8 mouse cellular contexts compared by ENCODE assay signal in genomic region chr14:21847381-21848165, GRCm38 (mm10). TPM values are rescaled to one million over a fixed set of nuclear protein-coding genes. Genes with fewer than 3 reads are reported as not detected.
DNase-seq lines count a peak whose midpoint lies in the region; ATAC-seq and TF ChIP-seq lines count a peak whose summit lies in the region.

No protein-coding gene starts in this region.

- TF ChIP-seq POLR2A in heart, adult 2 months (IDR thresholded peaks at IDR 0.05; ENCODE audit: insufficient read depth, low read depth, low read length), result 0 out of 2 replicates have a peak, but pooled peaks have one; percentile 31
- TF ChIP-seq POLR2A in thymus, adult 2 months (IDR thresholded peaks at IDR 0.05; ENCODE audit: control insufficient read depth, extremely low read depth, insufficient read depth, low read length, poor library complexity), result no peak

- H3K4me2 ChIP-seq in embryonic facial prominence, embryonic 15.5 days (replicated peaks), result peak overlapping the region; percentile 98
- peak overlapping the region; percentile 88 for H3K4me2 ChIP-seq in hindbrain, embryonic 15.5 days
- peak overlapping the region; percentile 97 for H3K4me2 ChIP-seq in midbrain, postnatal 0 days (ENCODE audit: low read depth, low read length, poor library complexity, severe bottlenecking)

- peaks cover 6% of the 10 kb centered on the region for H3K36me3 ChIP-seq in heart, adult 2 months (ENCODE audit: control insufficient read depth, insufficient read depth, low read length)
- peaks cover 41% of the 10 kb centered on the region for H3K36me3 ChIP-seq in embryonic facial prominence, embryonic 15.5 days
- H3K36me3 ChIP-seq in hindbrain, embryonic 15.5 days, result peaks cover 37% of the 10 kb centered on the region
- peaks cover 30% of the 10 kb centered on the region for H3K36me3 ChIP-seq in midbrain, postnatal 0 days (ENCODE audit: insufficient read depth, low read length)
- H3K36me3 ChIP-seq in thymus, adult 2 months (ENCODE audit: control insufficient read depth, insufficient read depth, low read length), result peaks cover 34% of the 10 kb centered on the region

- peaks cover 8% of the 10 kb centered on the region for H3K4me1 ChIP-seq in heart, adult 2 months (ENCODE audit: control insufficient read depth, insufficient read depth, low read length)
- H3K4me1 ChIP-seq in embryonic facial prominence, embryonic 15.5 days, result peaks cover 35% of the 10 kb centered on the region
- H3K4me1 ChIP-seq in hindbrain, embryonic 15.5 days (replicated peaks), result peaks cover 21% of the 10 kb centered on the region
- H3K4me1 ChIP-seq in midbrain, postnatal 0 days (ENCODE audit: insufficient read depth, low read length), result peaks cover 4% of the 10 kb centered on the region; the same call in 1 of the 2 replicates
- peaks cover 12% of the 10 kb centered on the region for H3K4me1 ChIP-seq in thymus, adult 2 months (replicated peaks; ENCODE audit: control insufficient read depth, insufficient read depth, low read length)

- peak overlapping the region; percentile 71 for H3K4me3 ChIP-seq in heart, adult 2 months
- H3K4me3 ChIP-seq in embryonic facial prominence, embryonic 15.5 days (replicated peaks), result peak overlapping the region; percentile 79
- H3K4me3 ChIP-seq in hindbrain, embryonic 15.5 days, result peak overlapping the region; percentile 67
- peak overlapping the region; percentile 75 for H3K4me3 ChIP-seq in midbrain, postnatal 0 days (ENCODE audit: low read depth, low read length)
- H3K4me3 ChIP-seq in thymus, adult 2 months (ENCODE audit: control insufficient read depth, insufficient read depth, low read length), result peak overlapping the region; percentile 76

- TF ChIP-seq EP300 in heart, adult 2 months (IDR thresholded peaks at IDR 0.05; ENCODE audit: insufficient read depth, low read depth, low read length), result no peak

- WGBS in heart, adult 2 months, result 1% methylated on average over 50 of the region's 50 CpGs
- under 1% methylated on average over 50 of the region's 50 CpGs for WGBS in embryonic facial prominence, embryonic 15.5 days
- WGBS in hindbrain, embryonic 15.5 days, result under 1% methylated on average over 50 of the region's 50 CpGs
- 2% methylated on average over 50 of the region's 50 CpGs for WGBS in midbrain, postnatal 0 days
- WGBS in thymus, adult 2 months, result 1% methylated on average over 50 of the region's 50 CpGs

- no peaks in the 10 kb centered on the region for H3K79me2 ChIP-seq in heart, adult 2 months (replicated peaks; ENCODE audit: control insufficient read depth, insufficient read depth, low read length)

- intact Hi-C loops in heart, adult 2 months (cut with DNase I), result loop anchor here (1.0 to 10.0 kb wide), 3 partner anchors 12 to 93 kb away; partner anchors contain the start of genes Dusp13 and Samd8
- intact Hi-C loops in heart, postnatal 25 days (cut with DNase I), result loop anchor here (2.0 to 10.0 kb wide), 3 partner anchors 15 to 343 kb away; partner anchors contain the start of genes Dusp13 and Samd8

- H3K9me3 ChIP-seq in embryonic facial prominence, embryonic 15.5 days (replicated peaks), result no peaks in the 10 kb centered on the region
- no peaks in the 10 kb centered on the region for H3K9me3 ChIP-seq in hindbrain, embryonic 15.5 days
- no peaks in the 10 kb centered on the region for H3K9me3 ChIP-seq in midbrain, postnatal 0 days (ENCODE audit: low read length)

- peak overlapping the region; percentile 86 for H3K9ac ChIP-seq in heart, adult 2 months (ENCODE audit: low read depth, low read length)
- H3K9ac ChIP-seq in embryonic facial prominence, embryonic 15.5 days, result peak overlapping the region; percentile 60
- H3K9ac ChIP-seq in hindbrain, embryonic 15.5 days, result peak overlapping the region; percentile 72
- H3K9ac ChIP-seq in midbrain, postnatal 0 days (replicated peaks; ENCODE audit: low read length, poor library complexity, severe bottlenecking), result peak overlapping the region; percentile 74

- ATAC-seq in embryonic facial prominence, embryonic 15.5 days (ENCODE audit: insufficient number of reproducible peaks, low FRiP score, low TSS enrichment, low read depth), result peak; percentile 61; the same call in 1 of the 2 replicates
- ATAC-seq in hindbrain, embryonic 15.5 days (ENCODE audit: low FRiP score, low read depth), result peak; percentile 52
- ATAC-seq in midbrain, postnatal 0 days (ENCODE audit: low FRiP score), result peak; percentile 36

- peak overlapping the region; percentile 74 for H3K27ac ChIP-seq in heart, adult 2 months
- H3K27ac ChIP-seq in embryonic facial prominence, embryonic 15.5 days (replicated peaks), result peak overlapping the region; percentile 17
- peak overlapping the region; percentile 46; the same call in 1 of the 2 replicates for H3K27ac ChIP-seq in hindbrain, embryonic 15.5 days (replicated peaks)
- H3K27ac ChIP-seq in midbrain, postnatal 0 days (ENCODE audit: low read depth, low read length), result peak overlapping the region; percentile 58; the same call in 1 of the 2 replicates
- H3K27ac ChIP-seq in thymus, adult 2 months (ENCODE audit: control insufficient read depth, insufficient read depth, low read length), result no peak overlapping the region

- DNase-seq in heart, adult 2 months, result peak; percentile 42 to 48
- no peak for DNase-seq in heart, postnatal 25 days (ENCODE audit: low spot score)
- DNase-seq in ZHBTc4 (ENCODE audit: low read depth, low spot score) (peak; percentile 83), liver (peak; percentile 78)
- peak; percentile 74 for DNase-seq in midbrain, postnatal 0 days (ENCODE audit: low spot score)
- DNase-seq in thymus, adult 2 months, result peak; percentile 58

- TF ChIP-seq CTCF in heart, adult 2 months (IDR thresholded peaks at IDR 0.05), result no peak
- no peak for TF ChIP-seq CTCF in midbrain, postnatal 0 days (IDR thresholded peaks at IDR 0.05)
- no peak for TF ChIP-seq CTCF in thymus, adult 2 months (IDR thresholded peaks at IDR 0.05; ENCODE audit: borderline replicate concordance, control insufficient read depth, extremely low read depth, insufficient read depth, low read length, poor library complexity)

- no peaks in the 10 kb centered on the region for H3K27me3 ChIP-seq in heart, adult 2 months (ENCODE audit: control insufficient read depth, insufficient read depth, low read length)
- H3K27me3 ChIP-seq in embryonic facial prominence, embryonic 15.5 days, result no peaks in the 10 kb centered on the region
- H3K27me3 ChIP-seq in hindbrain, embryonic 15.5 days, result no peaks in the 10 kb centered on the region
- no peaks in the 10 kb centered on the region for H3K27me3 ChIP-seq in midbrain, postnatal 0 days (ENCODE audit: insufficient read depth, low read length)
- H3K27me3 ChIP-seq in thymus, adult 2 months (ENCODE audit: control insufficient read depth, insufficient read depth, low read length), result no peaks in the 10 kb centered on the region

RNA-seq across cellular contexts. Expression of gene Comtd1, which starts 1.2 kb away (rescaled TPM):
- 1 to 10 TPM; 5.6 to 8.3 TPM for total RNA-seq in heart, adult 2 months (2021)
- 6.6 and 10.2 TPM in 2 replicates for polyA plus RNA-seq in heart, adult 2 months (2012; rRNA removed)
- 1 to 10 TPM; 7.5 to 9.5 TPM for total RNA-seq in heart, postnatal 25 days (2021)
- 20.4 and 20.7 TPM in 2 replicates for polyA plus RNA-seq in embryonic facial prominence, embryonic 15.5 days (2015; fragmentation: Nextera tagmentation; extraction: Ambion mirVana)
- polyA plus RNA-seq in hindbrain, embryonic 15.5 days (2015; fragmentation: Nextera tagmentation; extraction: Ambion mirVana), result 59.9 and 63.0 TPM in 2 replicates
- total RNA-seq in midbrain, postnatal 0 days (2014; rRNA removed), result 34.2 and 38.5 TPM in 2 replicates
- polyA plus RNA-seq in midbrain, postnatal 0 days (2015; fragmentation: Nextera tagmentation; extraction: Ambion mirVana), result 58.4 and 65.3 TPM in 2 replicates
- 18.3 and 19.9 TPM in 2 replicates for polyA plus RNA-seq in thymus, adult 2 months (2012; rRNA removed)

RNA-seq across cellular contexts. Expression of gene Vdac2, which starts 22.5 kb away (rescaled TPM):
- 100 to 1,000 TPM; 441 to 506 TPM for total RNA-seq in heart, adult 2 months (2021)
- polyA plus RNA-seq in heart, adult 2 months (2012; rRNA removed), result 228 and 349 TPM in 2 replicates
- total RNA-seq in heart, postnatal 25 days (2021), result 100 to 1,000 TPM; 494 to 528 TPM
- polyA plus RNA-seq in embryonic facial prominence, embryonic 15.5 days (2015; fragmentation: Nextera tagmentation; extraction: Ambion mirVana), result 221 and 226 TPM in 2 replicates
- 282 TPM in 2 replicates for polyA plus RNA-seq in hindbrain, embryonic 15.5 days (2015; fragmentation: Nextera tagmentation; extraction: Ambion mirVana)
- 219 and 224 TPM in 2 replicates for total RNA-seq in midbrain, postnatal 0 days (2014; rRNA removed)
- 300 and 308 TPM in 2 replicates for polyA plus RNA-seq in midbrain, postnatal 0 days (2015; fragmentation: Nextera tagmentation; extraction: Ambion mirVana)
- 109 and 118 TPM in 2 replicates for polyA plus RNA-seq in thymus, adult 2 months (2012; rRNA removed)
